Mouse (Mus musculus) small intestine, adult 2 months (tissue): ENCODE measurements around the gene Uqcr11.

Source experiments
- CTCF ChIP-seq: fragments of 200-500 bp; IDR thresholded peaks from 2 replicates; pipeline ENCODE4 v1.5.1; 2012; ENCODE audit warnings: low read depth, mild to moderate bottlenecking, control low read depth, inconsistent platforms, low read length, moderate library complexity, mixed read lengths; ENCODE audit not compliant: insufficient replicate concordance, insufficient read length; ENCODE audit errors: extremely low read depth
- POLR2A ChIP-seq: fragments of 200-500 bp; IDR thresholded peaks from 2 replicates; pipeline ENCODE4 v1.6.1; 2012; ENCODE audit warnings: low read depth, mild to moderate bottlenecking, control low read depth, inconsistent platforms, low read length, moderate library complexity

DNA sequence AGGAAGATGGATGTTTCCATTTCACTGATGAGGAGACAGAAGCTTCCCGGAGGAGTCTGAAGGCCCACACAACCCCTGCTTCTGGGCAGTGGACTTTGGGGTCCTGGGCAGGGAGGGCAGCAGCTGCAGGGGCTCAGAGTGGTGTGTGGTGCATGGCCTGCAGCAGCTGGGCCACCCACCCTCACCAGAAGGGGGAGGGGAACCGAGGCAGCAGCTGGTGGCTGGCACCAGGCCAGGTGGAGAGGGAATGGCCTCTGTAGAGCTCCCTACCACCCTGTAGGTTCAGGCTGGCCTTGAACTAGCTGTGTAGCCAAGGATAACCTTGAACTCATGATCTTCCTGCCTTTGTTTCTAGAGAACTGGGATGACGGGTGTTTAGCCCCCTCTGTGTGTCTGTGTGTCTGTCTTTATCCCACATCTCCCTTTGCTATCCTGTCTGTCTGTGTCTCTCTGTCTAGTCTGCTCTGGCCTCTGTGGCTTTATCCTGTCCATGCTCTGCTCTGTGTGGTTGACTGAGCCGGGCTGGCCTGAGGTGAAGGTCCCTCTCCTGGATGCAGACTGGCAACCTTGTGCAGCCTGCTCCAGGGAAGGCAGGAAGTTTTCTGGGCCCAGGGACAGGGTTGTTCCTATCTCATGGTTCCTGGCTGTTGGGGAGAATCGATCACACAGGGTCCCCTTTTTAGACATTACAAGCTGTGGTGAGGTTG, 37.9 kb upstream of the Uqcr11 start:
- TF ChIP-seq CTCF (no peak), POLR2A (no peak)
